Mouse (Mus musculus): ENCODE results near the gene Tmem72. TPM values are rescaled to one million over a fixed set of nuclear protein-coding genes. Genes with fewer than 3 reads are reported as not detected.

Tmem72 gene
- polyA plus RNA-seq, 1 experiment from 2014 or later = 23.5 TPM

GRCm38 (mm10) chr6:116629766-116630165 is 86.9 kb downstream of the Tmem72 start:
- H3K9ac ChIP-seq (ENCODE audit: low read depth, low read length) = no peak overlapping the region
- TF ChIP-seq CTCF (IDR thresholded peaks at IDR 0.05; ENCODE audit: low read depth) = no peak
- no peak overlapping the region for H3K27ac ChIP-seq
- no peak overlapping the region for H3K4me3 ChIP-seq (replicated peaks; ENCODE audit: low read depth, low read length)
- H3K9me3 ChIP-seq (replicated peaks; ENCODE audit: low read length) = no peaks in the 10 kb centered on the region
- H3K27me3 ChIP-seq (ENCODE audit: insufficient read depth, low read length) = no peaks in the 10 kb centered on the region
- H3K4me1 ChIP-seq (replicated peaks; ENCODE audit: insufficient read depth, low read length) = no peaks in the 10 kb centered on the region
- ATAC-seq (replicated peaks; ENCODE audit: low FRiP score, low read depth) = no peak
- H3K36me3 ChIP-seq (ENCODE audit: insufficient read depth, low read length) = 0 out of 2 replicates have a peak, but pooled peaks cover 8% of the 10 kb centered on the region
- H3K4me2 ChIP-seq (ENCODE audit: low read length) = no peak overlapping the region
- no peak for DNase-seq (ENCODE audit: low spot score)
- 86% methylated on average over 10 of the region's 10 CpGs for WGBS

Small RNA genes within 50 kb of the gene (microRNA-seq; reads per million reads assigned to microRNA genes)
- not detected for gene Mir7043

Other genes starting within 250 kb of the Tmem72 start
- not detected in 2 replicates for gene Olfr211, start 227.8 kb downstream of the Tmem72 start, polyA plus RNA-seq (2015; fragmentation: Nextera tagmentation; extraction: Ambion mirVana)
- gene Olfr212, start 210.4 kb downstream of the Tmem72 start, polyA plus RNA-seq (2015; fragmentation: Nextera tagmentation; extraction: Ambion mirVana) = 0.04 TPM in 1 of 2 replicates, not detected in the other
- gene Olfr213, start 178.5 kb downstream of the Tmem72 start, polyA plus RNA-seq (2015; fragmentation: Nextera tagmentation; extraction: Ambion mirVana) = not detected in 2 replicates
- gene Gm5580, start 165.8 kb downstream of the Tmem72 start, polyA plus RNA-seq (2015; fragmentation: Nextera tagmentation; extraction: Ambion mirVana) = 0.29 and 0.55 TPM in 2 replicates
- gene Olfr214, start 162.7 kb downstream of the Tmem72 start, polyA plus RNA-seq (2015; fragmentation: Nextera tagmentation; extraction: Ambion mirVana) = not detected in 2 replicates
- not detected in 2 replicates for gene Olfr215, start 132.7 kb downstream of the Tmem72 start, polyA plus RNA-seq (2015; fragmentation: Nextera tagmentation; extraction: Ambion mirVana)
- 142 and 148 TPM in 2 replicates for gene Zfp422, start 87.9 kb downstream of the Tmem72 start, polyA plus RNA-seq (2015; fragmentation: Nextera tagmentation; extraction: Ambion mirVana)
- 35.6 and 36.8 TPM in 2 replicates for gene Depp1, start 66.3 kb downstream of the Tmem72 start, polyA plus RNA-seq (2015; fragmentation: Nextera tagmentation; extraction: Ambion mirVana)
- gene Rassf4, start 43.0 kb downstream of the Tmem72 start, polyA plus RNA-seq (2015; fragmentation: Nextera tagmentation; extraction: Ambion mirVana) = 2.9 and 3.6 TPM in 2 replicates